Mouse (Mus musculus): Measurements from ENCODE around the gene Tmprss3. TPM values are rescaled to one million over a fixed set of nuclear protein-coding genes. Genes with fewer than 3 reads are reported as not detected.

The Tmprss3 gene
- polyA plus RNA-seq, 1 experiment from 2014 or later: 0.06 TPM

GRCm38 (mm10) chr17:31153785-31154184, 45.0 kb downstream of the Tmprss3 start:
- 42% methylated on average over 8 of the region's 8 CpGs for WGBS
- no peak overlapping the region for H3K4me3 ChIP-seq
- no peaks in the 10 kb centered on the region for H3K9me3 ChIP-seq
- H3K4me2 ChIP-seq: no peak overlapping the region
- H3K27me3 ChIP-seq: no peaks in the 10 kb centered on the region
- no peaks in the 10 kb centered on the region for H3K36me3 ChIP-seq
- H3K4me1 ChIP-seq: no peaks in the 10 kb centered on the region; the same call in 1 of the 2 replicates
- ATAC-seq (ENCODE audit: borderline replicate concordance, extremely low read depth, low FRiP score, low TSS enrichment): no peak
- no peak overlapping the region for H3K27ac ChIP-seq
- H3K9ac ChIP-seq: no peak overlapping the region

DNA sequence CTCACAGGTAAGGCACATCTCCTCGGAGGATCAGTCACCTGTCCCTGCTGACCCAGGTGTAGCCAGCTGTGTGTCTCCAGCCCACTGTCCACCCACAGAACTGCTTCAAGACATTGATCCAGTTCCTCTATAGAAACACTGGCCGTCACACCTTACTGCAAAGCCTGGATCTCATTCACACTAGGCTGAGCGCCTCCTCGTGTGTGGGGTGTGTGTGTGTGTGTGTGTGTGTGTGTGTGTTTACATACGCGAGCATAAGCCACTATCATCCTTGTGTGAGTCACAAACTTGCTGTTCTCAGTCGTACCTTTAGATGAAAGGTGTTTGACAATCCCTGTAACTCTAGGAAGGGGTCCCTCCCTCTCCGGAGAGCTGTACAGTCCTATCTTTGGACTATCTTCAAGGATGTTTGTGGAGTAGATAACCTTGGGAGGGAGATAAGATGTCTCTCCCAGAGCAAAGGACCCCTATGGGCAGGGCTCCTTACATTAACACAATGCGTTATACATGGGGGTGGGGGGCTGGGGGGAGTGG, 45.7 kb downstream of the Tmprss3 start:
- no peaks in the 10 kb centered on the region for H3K9me3 ChIP-seq
- no peak overlapping the region for H3K9ac ChIP-seq
- H3K4me1 ChIP-seq: no peaks in the 10 kb centered on the region; the same call in 1 of the 2 replicates
- no peak overlapping the region for H3K27ac ChIP-seq
- H3K36me3 ChIP-seq: no peaks in the 10 kb centered on the region
- no peak for ATAC-seq (ENCODE audit: borderline replicate concordance, extremely low read depth, low FRiP score, low TSS enrichment)
- 52% methylated on average over 9 of the region's 9 CpGs for WGBS
- H3K4me2 ChIP-seq: no peak overlapping the region
- no peaks in the 10 kb centered on the region for H3K27me3 ChIP-seq
- no peak overlapping the region for H3K4me3 ChIP-seq

GRCm38 (mm10) chr17:31152512-31152911, 46.3 kb downstream of the Tmprss3 start:
- Histone ChIP-seq H3K4me2 (no peak overlapping the region), H3K4me3 (no peak overlapping the region), H3K9me3 (no peaks in the 10 kb centered on the region), H3K27me3 (no peaks in the 10 kb centered on the region), H3K9ac (no peak overlapping the region), H3K36me3 (no peaks in the 10 kb centered on the region), H3K4me1 (no peaks in the 10 kb centered on the region; the same call in 1 of the 2 replicates), H3K27ac (no peak overlapping the region)
- ATAC-seq (ENCODE audit: borderline replicate concordance, extremely low read depth, low FRiP score, low TSS enrichment): no peak
- WGBS: 61% methylated on average over 5 of the region's 5 CpGs

DNA sequence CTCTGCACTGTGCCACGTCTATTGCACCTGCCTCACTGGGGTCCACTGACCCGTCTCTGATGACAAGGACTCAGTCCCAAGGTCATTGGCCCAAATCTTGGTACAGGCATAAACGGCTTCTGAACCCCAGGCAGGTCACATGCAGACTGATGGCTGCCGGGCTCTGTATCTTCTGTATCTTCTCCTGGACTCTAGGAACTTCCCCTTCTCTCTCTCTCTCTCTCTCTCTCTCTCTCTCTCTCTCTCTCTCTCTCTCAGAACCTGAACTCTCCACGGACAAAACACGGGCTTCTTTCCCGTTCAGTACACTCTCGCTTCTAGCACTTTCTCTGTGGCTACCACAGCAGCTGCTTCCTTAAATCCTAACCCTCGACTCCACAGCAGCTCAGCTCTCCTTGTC, 52.8 kb downstream of the Tmprss3 start:
- Histone ChIP-seq H3K4me2 (no peak overlapping the region), H3K27ac (no peak overlapping the region), H3K27me3 (no peaks in the 10 kb centered on the region), H3K9ac (no peak overlapping the region), H3K4me3 (no peak overlapping the region), H3K4me1 (no peaks in the 10 kb centered on the region), H3K9me3 (no peaks in the 10 kb centered on the region), H3K36me3 (no peaks in the 10 kb centered on the region)
- 69% methylated on average over 9 of the region's 9 CpGs for WGBS
- no peak for ATAC-seq (ENCODE audit: borderline replicate concordance, extremely low read depth, low FRiP score, low TSS enrichment)

DNA sequence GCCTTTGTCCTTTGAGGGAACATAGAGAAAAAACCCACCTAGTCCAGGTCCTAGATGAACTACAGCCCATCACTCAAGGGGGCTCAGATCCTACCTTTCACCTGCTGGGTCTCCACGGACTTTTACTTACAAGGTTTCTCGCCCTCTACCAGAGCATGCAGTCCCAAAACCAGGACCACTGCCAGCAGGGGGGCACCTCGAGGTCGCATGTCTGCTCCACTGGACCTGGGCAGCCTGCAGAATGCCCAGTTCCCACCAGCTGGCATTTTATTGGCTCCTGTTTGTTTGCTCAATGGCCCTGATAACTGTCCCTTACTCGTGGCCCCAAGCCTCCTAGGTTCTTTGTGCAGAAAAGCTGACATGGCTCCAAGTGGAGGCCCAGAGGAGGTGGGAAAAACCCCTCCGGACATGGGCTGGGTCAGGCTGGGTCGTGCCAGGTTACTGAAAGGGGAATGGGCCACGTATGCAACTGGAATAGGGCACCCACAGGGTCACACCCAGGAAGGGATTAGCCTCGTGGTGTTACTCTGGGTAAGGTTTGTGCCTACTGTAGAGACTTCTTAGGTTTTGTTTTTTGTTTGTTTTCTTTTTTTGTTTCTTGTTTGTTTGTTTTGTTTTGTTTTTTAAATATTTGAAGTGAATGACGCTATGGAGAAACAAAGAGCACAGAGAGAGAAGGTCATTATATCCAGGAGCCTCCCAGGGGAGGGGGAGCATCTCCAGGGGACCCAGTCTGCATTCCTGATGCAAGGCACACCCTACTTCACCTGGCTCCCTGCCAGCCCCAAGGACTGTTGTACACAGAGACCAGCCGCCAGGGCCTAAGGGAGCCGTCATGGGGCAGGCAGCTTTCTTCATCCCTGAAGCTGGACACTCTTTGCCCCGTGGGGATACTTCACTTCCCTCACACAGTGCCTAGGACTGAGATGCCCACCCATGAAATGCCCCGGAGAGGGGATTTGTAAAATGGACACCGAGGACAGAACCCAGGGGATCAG, 54.4 kb downstream of the Tmprss3 start, which contains the start of gene Tff2:
Gene Tff2, minus strand, starts transcription at position 243 of the 998 bp plus-strand sequence.
- Histone ChIP-seq H3K4me3 (no peak within 1 kb of the TSS), H3K9me3 (no peaks in the 10 kb centered on the region), H3K9ac (no peak within 1 kb of the TSS), H3K4me2 (no peak within 1 kb of the TSS), H3K27ac (no peak within 1 kb of the TSS), H3K4me1 (no peaks in the 10 kb centered on the region), H3K36me3 (no peaks in the 10 kb centered on the region), H3K27me3 (no peaks in the 10 kb centered on the region)
- ATAC-seq (ENCODE audit: borderline replicate concordance, extremely low read depth, low FRiP score, low TSS enrichment): peak; percentile 77; the same call in 1 of the 2 replicates
- 52% methylated on average over 15 of the region's 15 CpGs for WGBS

DNA sequence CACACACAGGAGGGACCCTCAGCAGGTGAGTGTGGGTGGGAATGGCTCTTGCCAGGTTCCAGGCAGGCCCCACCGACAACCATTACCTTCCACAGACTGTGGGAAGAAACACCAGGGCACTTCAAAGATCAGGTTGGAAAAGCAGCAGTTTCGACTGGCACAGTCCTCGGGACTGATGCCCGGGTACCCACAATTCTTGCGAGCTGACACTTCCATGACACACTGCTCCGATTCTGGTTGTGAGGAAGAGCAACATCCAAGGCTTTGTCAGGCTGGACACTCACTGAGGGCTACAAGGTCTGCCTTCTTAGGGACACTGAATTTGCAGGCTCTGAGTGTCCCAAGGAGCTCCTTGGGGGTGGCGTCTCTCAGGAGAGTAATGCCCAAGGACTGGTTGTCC, 56.7 kb downstream of the Tmprss3 start:
- Histone ChIP-seq H3K36me3 (no peaks in the 10 kb centered on the region), H3K9ac (no peak overlapping the region), H3K4me2 (no peak overlapping the region), H3K9me3 (no peaks in the 10 kb centered on the region), H3K4me1 (no peaks in the 10 kb centered on the region), H3K4me3 (no peak overlapping the region), H3K27me3 (no peaks in the 10 kb centered on the region), H3K27ac (no peak overlapping the region)
- WGBS: 88% methylated on average over 7 of the region's 7 CpGs
- ATAC-seq (ENCODE audit: borderline replicate concordance, extremely low read depth, low FRiP score, low TSS enrichment): no peak

- H3K27me3 ChIP-seq: no peaks in the 10 kb centered on the region
- H3K4me3 ChIP-seq: no peak overlapping the region
- H3K4me2 ChIP-seq: no peak overlapping the region
- no peaks in the 10 kb centered on the region for H3K4me1 ChIP-seq
- no peak overlapping the region for H3K9ac ChIP-seq
- 13% methylated on average over 5 of the region's 5 CpGs for WGBS
- no peaks in the 10 kb centered on the region for H3K9me3 ChIP-seq
- H3K27ac ChIP-seq: no peak overlapping the region
- ATAC-seq (ENCODE audit: borderline replicate concordance, extremely low read depth, low FRiP score, low TSS enrichment): no peak
- H3K36me3 ChIP-seq: no peaks in the 10 kb centered on the region
Observed at GRCm38 (mm10) chr17:31138398-31138797, 60.4 kb downstream of the Tmprss3 start.

DNA sequence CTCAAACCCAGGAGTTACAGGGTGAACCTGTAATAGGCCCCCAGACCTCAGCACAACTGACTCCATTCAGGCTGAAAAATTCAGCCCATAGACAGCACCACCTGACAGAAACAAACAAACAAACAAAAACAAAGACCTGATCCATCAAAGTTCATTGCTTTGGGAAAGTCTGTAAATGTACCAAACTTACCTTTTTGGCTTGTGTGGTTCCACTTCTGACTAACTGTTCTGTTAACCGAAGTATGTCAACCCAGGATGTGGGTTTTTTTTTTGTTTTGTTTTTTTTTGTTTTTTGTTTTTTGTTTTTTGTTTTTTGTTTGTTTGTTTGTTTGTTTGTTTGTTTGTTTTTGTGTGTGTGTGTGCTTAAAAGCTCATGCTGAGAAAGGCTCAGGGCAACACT, 62.0 kb downstream of the Tmprss3 start:
- no peak overlapping the region for H3K27ac ChIP-seq
- H3K9ac ChIP-seq: no peak overlapping the region
- H3K27me3 ChIP-seq: no peaks in the 10 kb centered on the region
- 76% methylated on average over 1 of the region's 1 CpGs for WGBS
- H3K4me2 ChIP-seq: no peak overlapping the region
- no peaks in the 10 kb centered on the region for H3K36me3 ChIP-seq
- ATAC-seq (ENCODE audit: borderline replicate concordance, extremely low read depth, low FRiP score, low TSS enrichment): no peak
- no peaks in the 10 kb centered on the region for H3K9me3 ChIP-seq
- no peak overlapping the region for H3K4me3 ChIP-seq
- H3K4me1 ChIP-seq: no peaks in the 10 kb centered on the region

DNA sequence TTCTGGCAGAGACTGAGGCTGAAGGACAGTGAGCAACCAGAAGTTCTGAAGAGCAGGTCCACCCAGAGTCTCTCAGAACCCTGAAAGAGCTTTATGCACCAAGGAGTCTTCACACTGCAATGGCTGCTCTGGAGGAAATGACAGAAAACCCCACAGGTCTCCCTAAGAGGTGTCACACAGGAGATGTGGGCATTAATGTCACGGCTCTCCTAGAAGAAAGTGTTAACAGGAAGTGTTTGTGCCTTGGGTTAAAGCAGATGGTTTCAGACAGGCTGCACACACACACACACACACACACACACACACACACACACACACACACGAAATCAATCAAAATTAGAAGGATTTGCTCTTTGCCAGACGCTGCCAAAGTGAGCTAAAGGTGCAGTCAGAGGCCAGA, 62.5 kb downstream of the Tmprss3 start:
- 38% methylated on average over 3 of the region's 3 CpGs for WGBS
- H3K27me3 ChIP-seq: no peaks in the 10 kb centered on the region
- no peak for ATAC-seq (ENCODE audit: borderline replicate concordance, extremely low read depth, low FRiP score, low TSS enrichment)
- H3K9me3 ChIP-seq: no peaks in the 10 kb centered on the region
- H3K4me1 ChIP-seq: no peaks in the 10 kb centered on the region
- no peak overlapping the region for H3K9ac ChIP-seq
- no peak overlapping the region for H3K27ac ChIP-seq
- H3K4me2 ChIP-seq: no peak overlapping the region
- no peaks in the 10 kb centered on the region for H3K36me3 ChIP-seq
- H3K4me3 ChIP-seq: no peak overlapping the region

- no peak overlapping the region for H3K9ac ChIP-seq
- H3K4me1 ChIP-seq: no peaks in the 10 kb centered on the region
- H3K9me3 ChIP-seq: no peaks in the 10 kb centered on the region
- no peak for ATAC-seq (ENCODE audit: borderline replicate concordance, extremely low read depth, low FRiP score, low TSS enrichment)
- no peak overlapping the region for H3K4me3 ChIP-seq
- no peaks in the 10 kb centered on the region for H3K27me3 ChIP-seq
- H3K4me2 ChIP-seq: no peak overlapping the region
- no peak overlapping the region for H3K27ac ChIP-seq
- no peaks in the 10 kb centered on the region for H3K36me3 ChIP-seq
- 58% methylated on average over 6 of the region's 6 CpGs for WGBS
Observed at GRCm38 (mm10) chr17:31134913-31135312, 63.9 kb downstream of the Tmprss3 start.

- Histone ChIP-seq H3K9me3 (no peaks in the 10 kb centered on the region), H3K4me2 (no peak overlapping the region), H3K9ac (no peak overlapping the region), H3K27me3 (no peaks in the 10 kb centered on the region), H3K36me3 (no peaks in the 10 kb centered on the region), H3K27ac (no peak overlapping the region), H3K4me3 (no peak overlapping the region), H3K4me1 (no peaks in the 10 kb centered on the region)
- ATAC-seq (ENCODE audit: borderline replicate concordance, extremely low read depth, low FRiP score, low TSS enrichment): no peak
- 56% methylated on average over 15 of the region's 15 CpGs for WGBS
Observed at GRCm38 (mm10) chr17:31133776-31134175, 65.0 kb downstream of the Tmprss3 start.

DNA sequence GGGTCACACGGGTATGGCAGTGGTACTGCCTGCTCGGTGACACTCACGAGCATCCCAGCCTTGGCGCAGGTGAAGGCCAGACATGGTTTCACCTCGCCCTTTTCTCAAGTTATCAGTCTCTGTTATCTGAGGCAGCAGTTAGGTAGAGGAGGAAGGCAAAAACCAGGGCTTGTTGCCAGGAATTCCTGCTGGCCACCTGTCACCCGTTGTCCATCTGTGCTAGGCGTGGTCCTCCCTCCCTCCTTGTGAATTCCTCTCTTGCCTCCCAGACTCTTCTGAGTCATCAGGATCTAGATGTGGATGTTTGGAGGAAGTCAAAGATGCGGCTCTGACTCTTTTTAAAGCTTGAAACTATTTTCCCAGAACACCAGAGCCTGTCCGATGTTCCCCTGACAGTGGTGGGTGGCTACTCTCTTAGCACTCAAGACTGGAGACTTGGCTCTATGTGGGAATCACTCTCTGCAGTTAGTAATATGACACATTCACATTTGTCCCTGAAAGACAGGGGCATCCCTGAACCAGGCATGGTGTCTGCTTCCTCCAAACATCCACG, 67.4 kb downstream of the Tmprss3 start:
- Histone ChIP-seq H3K36me3 (no peaks in the 10 kb centered on the region), H3K4me1 (no peaks in the 10 kb centered on the region), H3K9me3 (no peaks in the 10 kb centered on the region), H3K4me3 (no peak overlapping the region), H3K27ac (no peak overlapping the region), H3K27me3 (no peaks in the 10 kb centered on the region), H3K9ac (no peak overlapping the region), H3K4me2 (no peak overlapping the region)
- ATAC-seq (ENCODE audit: borderline replicate concordance, extremely low read depth, low FRiP score, low TSS enrichment): no peak
- 66% methylated on average over 10 of the region's 10 CpGs for WGBS
